Mouse (Mus musculus) spleen, adult 2 months (tissue): ENCODE data around the gene Zfp748. TPM values are rescaled to one million over a fixed set of nuclear protein-coding genes. Genes with fewer than 3 reads are reported as not detected.

Source experiments
- DNase-seq, 2 experiments: peaks; one replicate each; pipeline versions ENCODE4 v3.0.0 to v3.0.0-alpha.2; 2012 to 2021; ENCODE audit warnings: low spot score in 2 of 2, low read depth in 1 of 2
- H3K27ac ChIP-seq: fragments of 200-500 bp; 2 replicates; pipeline ENCODE4 v1.5.1; 2012; ENCODE audit warnings: low read length, inconsistent platforms; ENCODE audit not compliant: insufficient read depth
- H3K27me3 ChIP-seq: fragments of 200-500 bp; 2 replicates; pipeline ENCODE4 v1.6.1; 2012; ENCODE audit warnings: mild to moderate bottlenecking, moderate library complexity, low read length, inconsistent platforms; ENCODE audit not compliant: control insufficient read depth, insufficient read depth
- H3K36me3 ChIP-seq: fragments of 200-500 bp; 2 replicates; pipeline ENCODE4 v1.6.1; 2012; ENCODE audit warnings: mild to moderate bottlenecking, low read length, inconsistent platforms; ENCODE audit not compliant: control insufficient read depth, insufficient read depth
- H3K4me1 ChIP-seq: fragments of 200-500 bp; 2 replicates; pipeline ENCODE4 v1.6.1; 2011; ENCODE audit warnings: inconsistent platforms; ENCODE audit not compliant: control insufficient read depth, insufficient read depth, insufficient read length
- H3K4me3 ChIP-seq: fragments of 200-500 bp; 2 replicates; pipeline ENCODE4 v1.5.1; 2011; ENCODE audit warnings: mild to moderate bottlenecking, inconsistent platforms; ENCODE audit not compliant: insufficient read depth, insufficient read length; ENCODE audit errors: extremely low read depth
- CTCF ChIP-seq: fragments of 200-500 bp; IDR thresholded peaks from 2 replicates; pipeline ENCODE4 v1.5.1; 2011; ENCODE audit warnings: mild to moderate bottlenecking, inconsistent platforms; ENCODE audit not compliant: insufficient read depth, insufficient read length, insufficient replicate concordance; ENCODE audit errors: extremely low read depth
- POLR2A ChIP-seq: fragments of 200-500 bp; IDR thresholded peaks from 2 replicates; pipeline ENCODE4 v1.6.1; 2011; ENCODE audit warnings: low read depth, low read length, inconsistent platforms
- WGBS: fragments of 180-500 bp; shearing (Covaris S2); methylation state at CpG from one replicate; pipeline ENCODE4 v1.1.7; 2018; 5-methylcytosine and 5-hydroxymethylcytosine counted together
- polyA plus RNA-seq: library from polyadenylated mRNA; depleted of rRNA; stranded (reverse); fragments of >200 nt; gene quantifications from 2 replicates; pipeline ENCODE4 v1.2.3, GENCODE M21; 2012; rRNA removed

Gene Zfp748
- polyA plus RNA-seq, 1 experiment, result 1.9 TPM

DNA sequence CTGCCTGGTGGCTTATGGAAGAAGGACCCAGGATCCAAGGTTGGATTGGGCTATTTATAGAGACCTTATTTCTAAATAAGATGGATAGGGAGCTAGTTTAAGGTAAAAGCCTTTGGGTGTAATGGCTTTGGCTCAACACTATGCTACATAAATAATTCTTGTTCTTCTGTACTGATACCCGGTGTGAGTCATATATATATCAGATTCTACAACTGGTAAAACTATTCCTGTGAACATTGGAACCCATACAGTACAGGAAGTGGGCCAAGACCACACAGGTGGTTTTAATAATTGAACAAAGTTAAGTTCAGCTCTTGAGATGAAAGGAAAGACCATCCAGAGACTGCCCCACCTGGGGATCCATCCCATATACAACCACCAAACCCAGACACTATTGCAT, 52.7 kb downstream of the Zfp748 start:
- Histone ChIP-seq H3K4me3 (no peak overlapping the region), H3K36me3 (no peaks in the 10 kb centered on the region), H3K27me3 (no peaks in the 10 kb centered on the region), H3K27ac (no peak overlapping the region), H3K4me1 (no peaks in the 10 kb centered on the region)
- DNase-seq, result no peak
- TF ChIP-seq POLR2A (no peak), CTCF (no peak)
- WGBS, result 85% methylated on average over 1 of the region's 1 CpGs

GRCm38 (mm10) chr13:67500084-67500719, 53.4 kb downstream of the Zfp748 start, which contains the start of gene Zfp58:
Gene Zfp58, minus strand, starts transcription at chr13:67500555.
- TF ChIP-seq POLR2A, result no peak; the same call in 1 of the 2 replicates
- no peak for TF ChIP-seq CTCF
- Histone ChIP-seq H3K4me3 (peak within 1 kb of the TSS; percentile 97), H3K36me3 (0 out of 2 replicates have a peak, but pooled peaks cover 1% of the 10 kb centered on the region), H3K27ac (peak within 1 kb of the TSS; percentile 68), H3K27me3 (no peaks in the 10 kb centered on the region), H3K4me1 (no peaks in the 10 kb centered on the region)
- 2% methylated on average over 22 of the region's 22 CpGs for WGBS
- DNase-seq, result peak; percentile 70 to 84

DNA sequence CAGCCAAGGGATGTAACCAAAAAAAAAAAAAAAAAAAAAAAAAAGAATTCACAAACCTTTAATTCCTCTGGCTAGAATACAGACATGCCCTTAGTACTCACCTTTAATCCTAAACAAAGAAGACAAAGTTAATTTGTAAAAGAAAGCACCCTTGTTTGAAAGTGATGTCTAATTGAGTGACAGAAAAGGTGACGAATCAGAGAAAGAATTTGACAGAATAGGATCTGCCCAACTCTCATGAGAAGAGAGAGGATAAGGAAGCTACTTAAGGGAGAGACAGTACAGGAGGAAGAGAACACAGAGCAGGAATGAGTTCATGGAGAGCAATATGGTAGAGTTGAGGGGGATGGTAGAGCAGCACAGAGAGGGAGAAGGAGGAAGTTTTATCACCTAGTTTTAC, 58.0 kb downstream of the Zfp748 start:
- 92% methylated on average over 1 of the region's 1 CpGs for WGBS
- Histone ChIP-seq H3K4me1 (no peaks in the 10 kb centered on the region), H3K4me3 (no peak overlapping the region), H3K27ac (no peak overlapping the region), H3K36me3 (peaks cover 22% of the 10 kb centered on the region), H3K27me3 (no peaks in the 10 kb centered on the region)
- no peak for TF ChIP-seq CTCF
- TF ChIP-seq POLR2A, result no peak
- no peak for DNase-seq

Other genes starting within 250 kb of the Zfp748 start
- gene Zfp457, start 247.3 kb downstream of the Zfp748 start, polyA plus RNA-seq, result 0.90 and 1.1 TPM in 2 replicates
- gene Zfp595, start 221.3 kb downstream of the Zfp748 start, polyA plus RNA-seq, result 0.62 and 0.77 TPM in 2 replicates
- not detected in 2 replicates for gene Gm28044, start 193.3 kb downstream of the Zfp748 start, polyA plus RNA-seq
- gene Zfp953, start 193.2 kb downstream of the Zfp748 start, polyA plus RNA-seq, result 0.14 and 0.32 TPM in 2 replicates
- 0.20 and 0.26 TPM in 2 replicates for gene Gm28041, start 178.1 kb downstream of the Zfp748 start, polyA plus RNA-seq
- gene Zfp456, start 178.0 kb downstream of the Zfp748 start, polyA plus RNA-seq, result 0.19 and 0.30 TPM in 2 replicates
- gene Zfp429, start 154.0 kb downstream of the Zfp748 start, polyA plus RNA-seq, result 2.7 and 2.9 TPM in 2 replicates
- gene Zfp459, start 132.4 kb downstream of the Zfp748 start, polyA plus RNA-seq, result 0.23 and 0.33 TPM in 2 replicates
- gene Zfp874a, start 102.2 kb downstream of the Zfp748 start, polyA plus RNA-seq, result 0.40 and 1.3 TPM in 2 replicates
- 1.9 and 2.8 TPM in 2 replicates for gene Zfp874b, start 69.6 kb downstream of the Zfp748 start, polyA plus RNA-seq
- 0.48 and 0.62 TPM in 2 replicates for gene Zfp58, start 53.3 kb downstream of the Zfp748 start, polyA plus RNA-seq
- not detected in 2 replicates for gene Gm26965, start 27.7 kb downstream of the Zfp748 start, polyA plus RNA-seq
- gene Zfp87, start 27.7 kb downstream of the Zfp748 start, polyA plus RNA-seq, result 8.4 and 13.3 TPM in 2 replicates
- gene Zfp729b, start 55.9 kb upstream of the Zfp748 start, polyA plus RNA-seq, result 0.29 and 0.33 TPM in 2 replicates
- gene Gm49345, start 83.9 kb upstream of the Zfp748 start, polyA plus RNA-seq, result 0.13 TPM in 1 of 2 replicates, not detected in the other
- gene Zfp729a, start 84.0 kb upstream of the Zfp748 start, polyA plus RNA-seq, result 0.39 and 0.57 TPM in 2 replicates
- 2.8 and 4.2 TPM in 2 replicates for gene Zfp738, start 133.2 kb upstream of the Zfp748 start, polyA plus RNA-seq
- gene Zfp65, start 175.3 kb upstream of the Zfp748 start, polyA plus RNA-seq, result 0.59 and 0.77 TPM in 2 replicates
- 0.26 and 0.46 TPM in 2 replicates for gene Zfp85, start 201.4 kb upstream of the Zfp748 start, polyA plus RNA-seq
- 0.72 and 0.78 TPM in 2 replicates for gene Zfp493, start 225.9 kb upstream of the Zfp748 start, polyA plus RNA-seq